8 mouse cellular contexts compared by ENCODE assay signal in genomic region chr5:121710851-121711173, GRCm38 (mm10). TPM values are rescaled to one million over a fixed set of nuclear protein-coding genes. Genes with fewer than 3 reads are reported as not detected.
DNase-seq lines count a peak whose midpoint lies in the region; ATAC-seq lines count a peak whose summit lies in the region.

No protein-coding gene starts in this region.

- H3K27ac ChIP-seq in hindbrain, embryonic 10.5 days, result peak overlapping the region; percentile 99

- H3K4me1 ChIP-seq in hindbrain, embryonic 10.5 days (replicated peaks), result peaks cover 38% of the 10 kb centered on the region

- H3K9me3 ChIP-seq in hindbrain, embryonic 10.5 days, result no peaks in the 10 kb centered on the region

- DNase-seq in kidney, adult 9 months, result peak; percentile 78
- DNase-seq in kidney, postnatal 25 days, result no peak
- DNase-seq in WW6 (ENCODE audit: low read depth, low spot score), result peak; percentile 34
- DNase-seq in hindbrain, embryonic 10.5 days (ENCODE audit: low spot score), result no peak
- no peak for DNase-seq in left cerebral cortex, adult 18-20 months (ENCODE audit: low spot score in 2 of 2)
- no peak for DNase-seq in frontal cortex, postnatal 14 days (ENCODE audit: low spot score in 2 of 2)
- no peak for DNase-seq in layer of hippocampus, postnatal 36 days

- no peaks in the 10 kb centered on the region for H3K27me3 ChIP-seq in hindbrain, embryonic 10.5 days (ENCODE audit: insufficient read depth, poor library complexity, severe bottlenecking)

- peak overlapping the region; percentile 100 for H3K4me3 ChIP-seq in hindbrain, embryonic 10.5 days

- peak; percentile 49; the same call in 1 of the 2 replicates for ATAC-seq in megakaryocyte progenitor cell, adult 5-6 weeks (replicated peaks; ENCODE audit: poor library complexity)

- peaks cover 7% of the 10 kb centered on the region; the same call in 1 of the 2 replicates for H3K36me3 ChIP-seq in hindbrain, embryonic 10.5 days

- WGBS in hindbrain, embryonic 10.5 days, result 1% methylated on average over 12 of the region's 12 CpGs

RNA-seq across cellular contexts. Expression of gene Atxn2, which starts 0.3 kb away (rescaled TPM):
- 38.6 and 42.0 TPM in 2 replicates for polyA plus RNA-seq in hindbrain, embryonic 10.5 days (2016; fragmentation: Nextera tagmentation; extraction: Ambion mirVana)
- 67.4 and 85.0 TPM in 2 replicates for total RNA-seq in megakaryocyte progenitor cell, adult 5-6 weeks (2015)
- 30.1 and 49.8 TPM in 2 replicates for total RNA-seq in megakaryocyte progenitor cell, adult 5-6 weeks (2017)
- total RNA-seq in left cerebral cortex, adult 18-20 months (2021), result 100 to 1,000 TPM; 215 to 226 TPM
- total RNA-seq in layer of hippocampus, postnatal 36 days (2021), result 100 to 1,000 TPM; 184 to 240 TPM

RNA-seq across cellular contexts. Expression of gene Brap, which starts 50.4 kb away (rescaled TPM):
- 41.6 and 41.9 TPM in 2 replicates for polyA plus RNA-seq in hindbrain, embryonic 10.5 days (2016; fragmentation: Nextera tagmentation; extraction: Ambion mirVana)
- 18.2 and 26.3 TPM in 2 replicates for total RNA-seq in megakaryocyte progenitor cell, adult 5-6 weeks (2015)
- 42.6 and 51.3 TPM in 2 replicates for total RNA-seq in megakaryocyte progenitor cell, adult 5-6 weeks (2017)
- 10 to 100 TPM; 65.2 to 67.6 TPM for total RNA-seq in left cerebral cortex, adult 18-20 months (2021)
- total RNA-seq in layer of hippocampus, postnatal 36 days (2021), result 10 to 100 TPM; 63.6 to 65.5 TPM

RNA-seq across cellular contexts. Expression of gene Acad10, which starts 50.5 kb away (rescaled TPM):
- 3.0 and 3.5 TPM in 2 replicates for polyA plus RNA-seq in hindbrain, embryonic 10.5 days (2016; fragmentation: Nextera tagmentation; extraction: Ambion mirVana)
- 2.2 and 3.0 TPM in 2 replicates for total RNA-seq in megakaryocyte progenitor cell, adult 5-6 weeks (2015)
- 2.1 and 2.4 TPM in 2 replicates for total RNA-seq in megakaryocyte progenitor cell, adult 5-6 weeks (2017)
- 1 to 10 TPM; 4.5 to 5.3 TPM for total RNA-seq in left cerebral cortex, adult 18-20 months (2021)
- total RNA-seq in layer of hippocampus, postnatal 36 days (2021), result 1 to 10 TPM; 3.7 to 4.1 TPM

Comparison
In these comparisons a context has a peak if more than half of its experiments do, and no peak if none do; other contexts are left out.
1. DNase-seq: peak in kidney, adult 9 months (single experiment) and WW6 (single experiment); none in kidney, postnatal 25 days (0 of 2), hindbrain, embryonic 10.5 days (single experiment), left cerebral cortex, adult 18-20 months (0 of 2), frontal cortex, postnatal 14 days (0 of 2) and layer of hippocampus, postnatal 36 days (0 of 2).